Mouse (Mus musculus) embryo, embryonic 10.5 days (tissue): Measurements from ENCODE around the gene Rftn1.
A peak's percentile ranks its signal among the peaks of the same experiment; 100 is the strongest.

Experiments
- DNase-seq: peaks from one replicate; pipeline ENCODE4 v3.0.0-alpha.2; 2015; ENCODE audit warnings: low spot score

Gene Rftn1

GRCm38 (mm10) chr17:50201828-50202445 lies 11.5 kb upstream of the Rftn1 start:
- DNase-seq: no peak

GRCm38 (mm10) chr17:50199075-50199850 lies 8.8 kb upstream of the Rftn1 start:
- DNase-seq: no peak

GRCm38 (mm10) chr17:50197572-50197971 lies 7.1 kb upstream of the Rftn1 start:
- no peak for DNase-seq

- peak; percentile 21 for DNase-seq
Observed at GRCm38 (mm10) chr17:50196005-50196672, 5.7 kb upstream of the Rftn1 start.

- DNase-seq: no peak
Observed at GRCm38 (mm10) chr17:50195399-50195798, 4.9 kb upstream of the Rftn1 start.

GRCm38 (mm10) chr17:50194541-50194940 lies 4.1 kb upstream of the Rftn1 start:
- DNase-seq: no peak

GRCm38 (mm10) chr17:50193653-50194052 lies 3.2 kb upstream of the Rftn1 start:
- DNase-seq: no peak

GRCm38 (mm10) chr17:50192376-50192940 lies 2.0 kb upstream of the Rftn1 start:
- peak; percentile 43 for DNase-seq

- no peak for DNase-seq
Observed at GRCm38 (mm10) chr17:50191318-50191957, 964 bp upstream of the Rftn1 start.

GRCm38 (mm10) chr17:50189381-50190012 lies 977 bp downstream of the Rftn1 start:
- DNase-seq: peak; percentile 82

GRCm38 (mm10) chr17:50188662-50189345 lies 1.7 kb downstream of the Rftn1 start:
- no peak for DNase-seq

GRCm38 (mm10) chr17:50185616-50186015 lies 4.9 kb downstream of the Rftn1 start:
- no peak for DNase-seq

GRCm38 (mm10) chr17:50185083-50185482 lies 5.4 kb downstream of the Rftn1 start:
- no peak for DNase-seq

- DNase-seq: no peak
Observed at GRCm38 (mm10) chr17:50184217-50185038, 6.0 kb downstream of the Rftn1 start.

- no peak for DNase-seq
Observed at GRCm38 (mm10) chr17:50183300-50183699, 7.2 kb downstream of the Rftn1 start.

- no peak for DNase-seq
Observed at GRCm38 (mm10) chr17:50182542-50182951, 7.9 kb downstream of the Rftn1 start.

- no peak for DNase-seq
Observed at GRCm38 (mm10) chr17:50180899-50181570, 9.4 kb downstream of the Rftn1 start.

GRCm38 (mm10) chr17:50173776-50174175 lies 16.7 kb downstream of the Rftn1 start:
- DNase-seq: no peak

- DNase-seq: no peak
Observed at GRCm38 (mm10) chr17:50173368-50173767, 17.1 kb downstream of the Rftn1 start.

GRCm38 (mm10) chr17:50172795-50173194 lies 17.7 kb downstream of the Rftn1 start:
- no peak for DNase-seq
